Mouse (Mus musculus): Measurements from ENCODE around the gene Arpc1b.

- TF ChIP-seq CTCF (IDR thresholded peaks at IDR 0.05; ENCODE audit: borderline replicate concordance, control insufficient read depth, extremely low read depth, insufficient read depth, low read length, poor library complexity) (no peak), POLR2A (IDR thresholded peaks at IDR 0.05; ENCODE audit: control insufficient read depth, extremely low read depth, insufficient read depth, low read length, poor library complexity) (no peak)
Observed at GRCm38 (mm10) chr5:145118461-145118860, 4.4 kb downstream of the Arpc1b start.
